Mouse (Mus musculus) liver, embryonic 11.5 days (tissue): ENCODE results near the gene Fancl. TPM values are rescaled to one million over a fixed set of nuclear protein-coding genes. Genes with fewer than 3 reads are reported as not detected.
"Not testable (repeated sequence)": the region's sequence is repeated elsewhere in the genome, so short reads cannot be mapped to it uniquely, and the experiment has no call there.

ENCODE experiments used
- ATAC-seq: fragments of 200-750 bp; cut with Nextera tagmentation; replicated peaks from 2 replicates; pipeline ENCODE4 v1.8.0; 2017; ENCODE audit warnings: moderate number of reproducible peaks, mild to moderate bottlenecking, moderate TSS enrichment, moderate library complexity; ENCODE audit not compliant: low FRiP score
- DNase-seq: peaks from one replicate; pipeline ENCODE4 v3.0.0-alpha.2; 2017; ENCODE audit warnings: low spot score
- H3K27ac ChIP-seq: fragments of 300-500 bp; sonication (generic); 2 replicates; pipeline ENCODE4 v1.5.1; 2014; ENCODE audit warnings: mild to moderate bottlenecking, low read depth, low read length, control low read depth
- H3K27me3 ChIP-seq: fragments of 300-500 bp; sonication (generic); replicated peaks from 2 replicates; pipeline ENCODE4 v1.6.1; 2014; ENCODE audit warnings: low read length, mixed read lengths; ENCODE audit not compliant: control insufficient read depth, insufficient read depth
- H3K36me3 ChIP-seq: fragments of 300-500 bp; sonication (generic); 2 replicates; pipeline ENCODE4 v1.6.1; 2014; ENCODE audit warnings: mild to moderate bottlenecking, low read length, moderate library complexity, mixed read lengths; ENCODE audit not compliant: control insufficient read depth, insufficient read depth
- H3K4me1 ChIP-seq: fragments of 300-500 bp; sonication (generic); replicated peaks from 2 replicates; pipeline ENCODE4 v1.6.1; 2014; ENCODE audit warnings: low read length, mixed read lengths; ENCODE audit not compliant: control insufficient read depth, insufficient read depth
- H3K4me2 ChIP-seq: fragments of 300-500 bp; sonication (generic); 2 replicates; pipeline ENCODE4 v1.6.1; 2014; ENCODE audit warnings: mild to moderate bottlenecking, control low read depth, moderate library complexity
- H3K4me3 ChIP-seq: fragments of 300-500 bp; sonication (generic); 2 replicates; pipeline ENCODE4 v1.5.1; 2014; ENCODE audit warnings: low read depth, low read length, control low read depth
- H3K9ac ChIP-seq: fragments of 300-500 bp; sonication (generic); 2 replicates; pipeline ENCODE4 v1.6.1; 2014; ENCODE audit warnings: low read depth, low read length, control low read depth
- H3K9me3 ChIP-seq: fragments of 300-500 bp; sonication (generic); 2 replicates; pipeline ENCODE4 v1.6.1; 2016; ENCODE audit warnings: low read length, inconsistent platforms, mixed read lengths; ENCODE audit not compliant: control insufficient read depth
- WGBS: fragments of 180-500 bp; shearing (Covaris S2); extraction: QIAGEN DNeasy Blood & Tissue Kit; methylation state at CpG from one replicate; pipeline ENCODE4 v1.1.7; 2014; 5-methylcytosine and 5-hydroxymethylcytosine counted together
- polyA plus RNA-seq: library from polyadenylated mRNA; unstranded; fragments of >200 nt; fragmentation: Nextera tagmentation; extraction: Ambion mirVana; gene quantifications from 2 replicates; pipeline ENCODE4 v1.2.1, GENCODE M21; 2014

The Fancl gene
- 28.8 and 32.8 TPM in 2 replicates for polyA plus RNA-seq

- H3K27ac ChIP-seq, result peak within 1 kb of the TSS; percentile 74
- DNase-seq (no peak), ATAC-seq (no peak)
- no peaks in the 10 kb centered on the region for H3K27me3 ChIP-seq
- H3K9me3 ChIP-seq, result no peaks in the 10 kb centered on the region
- peak within 1 kb of the TSS; percentile 61 for H3K4me3 ChIP-seq
- peak within 1 kb of the TSS; percentile 89 for H3K9ac ChIP-seq
- H3K4me2 ChIP-seq, result peak within 1 kb of the TSS; percentile 69
- 0 out of 2 replicates have a peak, but pooled peaks cover 3% of the 10 kb centered on the region for H3K4me1 ChIP-seq
- no peaks in the 10 kb centered on the region for H3K36me3 ChIP-seq
- WGBS, result 96% methylated on average over 2 of the region's 2 CpGs
These were observed at the start of gene Fancl for GRCm38 (mm10) chr11:26385971-26386370. Gene Fancl (plus strand): TSS chr11:26386135.

- WGBS, result 65% methylated on average over 3 of the region's 3 CpGs
- H3K9me3 ChIP-seq, result no peaks in the 10 kb centered on the region
- no peaks in the 10 kb centered on the region for H3K27me3 ChIP-seq
- ATAC-seq (no peak), DNase-seq (no peak)
- no peaks in the 10 kb centered on the region for H3K36me3 ChIP-seq
- H3K9ac ChIP-seq, result no peak overlapping the region
- H3K27ac ChIP-seq, result no peak overlapping the region
- H3K4me2 ChIP-seq, result no peak overlapping the region
- no peak overlapping the region for H3K4me3 ChIP-seq
- no peaks in the 10 kb centered on the region for H3K4me1 ChIP-seq
These were observed 49.1 kb upstream of the Fancl start for GRCm38 (mm10) chr11:26336848-26337247.

DNA sequence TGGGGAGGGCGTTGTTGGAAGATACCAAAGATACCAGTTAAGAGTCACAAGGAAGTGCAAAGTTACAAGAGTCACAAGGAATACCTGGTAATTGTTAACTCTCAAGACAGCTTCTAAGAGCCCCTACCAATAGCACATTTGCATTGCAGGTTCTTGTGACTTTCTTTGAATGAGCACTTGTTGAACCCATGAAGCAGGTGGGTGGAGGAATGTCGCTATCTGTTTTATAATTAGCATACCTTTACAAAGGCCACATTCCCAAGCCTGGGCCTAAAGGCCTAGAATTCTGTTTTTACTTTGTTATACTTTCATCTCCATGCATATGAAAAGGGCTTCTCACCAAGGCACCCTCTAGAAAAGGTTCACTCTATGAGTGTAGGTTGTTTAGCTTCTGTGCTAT, 15.8 kb upstream of the Fancl start:
- H3K36me3 ChIP-seq, H3K27me3 ChIP-seq, DNase-seq, H3K9ac ChIP-seq, ATAC-seq, H3K4me1 ChIP-seq, H3K27ac ChIP-seq, H3K4me3 ChIP-seq, H3K4me2 ChIP-seq, H3K9me3 ChIP-seq: not testable (repeated sequence)
- WGBS, result 79% methylated on average over 2 of the region's 2 CpGs

GRCm38 (mm10) chr11:26371980-26372379, 14.0 kb upstream of the Fancl start:
- H3K4me2 ChIP-seq, H3K27me3 ChIP-seq: not testable (repeated sequence)
- 9% methylated on average over 1 of the region's 1 CpGs for WGBS

DNA sequence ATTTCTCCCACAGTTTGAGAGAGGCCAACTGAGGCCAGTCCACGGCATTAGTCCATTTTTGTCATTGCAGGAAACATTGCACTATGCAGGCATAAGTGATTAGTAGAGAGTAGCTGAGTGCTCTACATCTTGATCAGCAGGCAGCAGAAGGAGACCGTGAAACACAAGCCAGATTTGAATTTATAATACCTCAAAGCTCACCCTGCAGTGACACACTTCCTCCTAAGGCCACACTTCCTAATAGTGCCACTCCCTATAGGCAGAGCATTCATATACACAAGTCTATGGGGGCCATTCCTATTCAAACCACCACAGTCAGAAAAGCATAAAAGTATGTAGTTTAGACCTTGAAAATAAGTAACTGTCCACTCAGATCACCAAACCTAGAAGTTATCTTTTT, 11.8 kb upstream of the Fancl start:
- ATAC-seq (no peak), DNase-seq (no peak)
- WGBS, result 58% methylated on average over 2 of the region's 2 CpGs
- H3K36me3 ChIP-seq, result no peaks in the 10 kb centered on the region
- no peaks in the 10 kb centered on the region for H3K9me3 ChIP-seq
- H3K27me3 ChIP-seq, result no peaks in the 10 kb centered on the region
- H3K4me2 ChIP-seq, result no peak overlapping the region
- H3K4me3 ChIP-seq, result no peak overlapping the region
- no peak overlapping the region for H3K27ac ChIP-seq
- no peaks in the 10 kb centered on the region for H3K4me1 ChIP-seq
- H3K9ac ChIP-seq, result no peak overlapping the region

More at GRCm38 (mm10) chr11:26371980-26372379, 14.0 kb upstream of the Fancl start:
- not testable (repeated sequence) for H3K4me1 ChIP-seq, ATAC-seq, H3K9me3 ChIP-seq, DNase-seq, H3K36me3 ChIP-seq, H3K9ac ChIP-seq, H3K27ac ChIP-seq, H3K4me3 ChIP-seq

DNA sequence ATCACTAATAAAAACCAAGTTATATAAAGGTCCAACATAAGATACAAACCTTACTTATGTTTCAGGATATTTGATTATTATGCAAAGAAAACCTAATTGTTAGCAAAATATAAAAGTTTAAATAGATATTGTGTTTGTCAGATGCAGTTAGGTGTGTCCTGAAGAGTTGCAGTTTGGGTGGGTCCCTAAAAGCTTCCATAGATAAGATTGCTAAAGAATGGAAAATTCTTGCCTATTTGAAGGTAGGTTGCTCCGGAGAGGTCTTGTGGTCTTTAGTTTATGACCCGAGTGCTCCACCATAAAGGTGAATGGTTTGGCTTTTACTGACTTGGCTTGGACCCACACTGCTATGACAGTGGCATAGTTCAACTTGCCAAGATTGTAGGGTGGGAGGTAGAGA, 7.9 kb upstream of the Fancl start:
- H3K27ac ChIP-seq, result no peak overlapping the region
- 71% methylated on average over 2 of the region's 2 CpGs for WGBS
- DNase-seq (no peak), ATAC-seq (0 out of 2 replicates have a peak, but pooled peaks have one; percentile 12)
- H3K4me1 ChIP-seq, result no peaks in the 10 kb centered on the region
- H3K9me3 ChIP-seq, result no peaks in the 10 kb centered on the region
- H3K4me3 ChIP-seq, result no peak overlapping the region
- no peak overlapping the region for H3K9ac ChIP-seq
- H3K4me2 ChIP-seq, result no peak overlapping the region
- no peaks in the 10 kb centered on the region for H3K27me3 ChIP-seq
- no peaks in the 10 kb centered on the region for H3K36me3 ChIP-seq

DNA sequence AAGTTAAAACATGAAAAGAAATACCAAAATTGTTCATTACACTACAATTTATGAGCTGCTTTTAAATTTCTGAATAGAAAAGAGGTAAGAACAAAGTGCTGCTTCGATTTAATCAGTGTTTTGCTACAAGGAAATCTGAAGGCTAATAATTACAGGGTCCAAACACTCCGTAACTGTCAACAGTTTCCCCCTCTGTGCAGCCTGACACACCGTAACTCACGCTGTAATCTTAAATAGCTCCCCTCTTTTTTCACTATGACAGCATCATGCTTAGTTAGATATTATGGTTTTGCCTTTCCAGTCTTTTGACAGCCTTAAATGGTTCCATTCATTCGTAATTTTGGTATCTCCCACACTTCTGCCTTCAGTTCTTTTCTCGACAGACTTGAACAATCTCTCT, 4.4 kb upstream of the Fancl start:
- H3K36me3 ChIP-seq, result no peaks in the 10 kb centered on the region
- H3K27ac ChIP-seq, result no peak overlapping the region
- no peak overlapping the region for H3K4me3 ChIP-seq
- H3K9me3 ChIP-seq, result no peaks in the 10 kb centered on the region
- no peak overlapping the region for H3K4me2 ChIP-seq
- ATAC-seq (no peak), DNase-seq (no peak)
- no peak overlapping the region for H3K9ac ChIP-seq
- no peaks in the 10 kb centered on the region for H3K27me3 ChIP-seq
- H3K4me1 ChIP-seq, result no peaks in the 10 kb centered on the region
- 65% methylated on average over 6 of the region's 6 CpGs for WGBS

DNA sequence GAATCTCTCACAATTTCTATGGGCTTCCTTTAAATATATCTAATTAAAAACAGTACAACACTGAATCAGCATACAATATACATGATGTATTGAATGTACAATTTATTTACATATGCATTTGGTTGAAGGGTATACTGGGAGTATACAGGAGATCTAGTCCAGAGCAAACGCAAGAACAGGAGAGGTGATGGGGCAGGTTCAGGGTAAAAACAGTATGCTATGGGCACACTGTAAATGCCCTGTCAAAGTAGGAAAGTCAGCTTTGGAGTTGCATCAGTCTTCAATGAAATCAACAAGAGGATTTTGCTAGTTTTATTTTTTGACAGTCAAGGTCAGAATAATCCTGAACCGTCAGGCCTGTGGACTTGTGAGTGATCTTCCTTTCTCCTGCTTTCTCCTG, 743 bp downstream of the Fancl start:
- 63% methylated on average over 2 of the region's 2 CpGs for WGBS
- H3K4me1 ChIP-seq, result 0 out of 2 replicates have a peak, but pooled peaks cover 3% of the 10 kb centered on the region
- peak overlapping the region; percentile 89 for H3K9ac ChIP-seq
- H3K4me3 ChIP-seq, result peak overlapping the region; percentile 61
- H3K27ac ChIP-seq, result peak overlapping the region; percentile 74; the same call in 1 of the 2 replicates
- no peak for DNase-seq
- peak; percentile 10; the same call in 1 of the 2 replicates for ATAC-seq
- no peaks in the 10 kb centered on the region for H3K36me3 ChIP-seq
- H3K9me3 ChIP-seq, result no peaks in the 10 kb centered on the region
- no peaks in the 10 kb centered on the region for H3K27me3 ChIP-seq
- peak overlapping the region; percentile 69 for H3K4me2 ChIP-seq

DNA sequence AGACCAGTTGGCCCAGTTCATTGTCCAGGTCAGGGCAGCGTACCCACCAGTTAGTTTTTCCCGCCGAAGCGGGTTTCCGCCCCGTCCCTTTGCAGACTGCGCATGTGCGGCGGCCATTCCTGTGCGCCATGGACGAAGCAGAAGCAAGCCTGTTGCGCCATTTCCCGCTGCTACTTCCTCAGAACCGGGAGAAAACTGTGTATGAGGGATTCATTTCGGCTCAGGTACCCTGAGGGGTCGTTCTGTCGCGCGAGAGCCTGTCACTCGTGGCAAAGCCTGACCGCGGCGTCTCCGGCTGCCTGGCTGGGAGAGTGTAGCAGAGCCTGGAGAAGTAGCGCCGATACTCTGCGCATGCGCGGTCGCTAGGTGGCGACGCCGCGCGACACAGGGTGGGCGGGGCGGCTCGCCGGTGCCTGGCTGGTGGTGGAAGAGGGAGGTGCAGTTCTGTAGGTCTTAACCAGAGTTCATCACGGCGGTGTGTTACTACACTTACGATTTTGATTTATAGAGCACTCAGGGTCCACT, 1.2 kb downstream of the Fancl start:
- Histone ChIP-seq H3K9me3 (no peaks in the 10 kb centered on the region), H3K4me2 (peak overlapping the region; percentile 69), H3K27me3 (no peaks in the 10 kb centered on the region), H3K27ac (peak overlapping the region; percentile 74), H3K4me3 (peak overlapping the region; percentile 61), H3K36me3 (no peaks in the 10 kb centered on the region), H3K9ac (peak overlapping the region; percentile 89), H3K4me1 (0 out of 2 replicates have a peak, but pooled peaks cover 3% of the 10 kb centered on the region)
- WGBS, result under 1% methylated on average over 42 of the region's 42 CpGs
- DNase-seq (peak; percentile 94), ATAC-seq (peak; percentile 100)
